Comparison of ENCODE assay signal across 28 mouse cellular contexts in the genomic region with DNA sequence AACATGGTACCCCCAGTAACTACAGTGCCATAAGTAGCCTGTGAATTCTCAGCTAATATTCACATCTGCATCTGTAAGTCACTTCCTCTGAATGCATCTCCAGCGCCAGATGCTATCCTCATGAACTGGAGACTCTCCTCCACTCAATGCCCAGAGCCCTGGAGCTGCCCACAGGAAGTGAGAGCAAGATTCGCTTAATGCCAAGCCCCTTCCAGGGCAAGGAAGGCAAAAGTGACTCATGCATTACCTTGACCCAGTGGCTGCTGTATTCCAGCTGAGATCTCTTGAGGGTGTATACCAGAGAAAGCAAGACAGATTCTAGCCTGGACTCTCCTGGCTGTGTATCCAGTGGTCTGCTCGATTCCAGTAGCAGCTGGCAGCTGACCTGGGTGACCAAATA. TPM values are rescaled to one million over a fixed set of nuclear protein-coding genes. Genes with fewer than 3 reads are reported as not detected.
A peak's percentile ranks its signal among the peaks of the same experiment; 100 is the strongest.
DNase-seq lines count a peak whose midpoint lies in the region; ATAC-seq lines count a peak whose summit lies in the region.
"Had no signal": no experiment of that assay in that cellular context is flagged by ENCODE, and none has a peak within 500 bp of the region (broad histone marks: within the 10 kb centered on the region; RNA-seq: fewer than 3 reads in every experiment).

No protein-coding gene starts in this region.

- H3K36me3 ChIP-seq in midbrain, embryonic 11.5 days (ENCODE audit: control insufficient read depth, insufficient read depth, low read length) = no peaks in the 10 kb centered on the region
- H3K36me3 ChIP-seq in midbrain, embryonic 16.5 days (ENCODE audit: control insufficient read depth, insufficient read depth, low read length) = no peaks in the 10 kb centered on the region
- H3K36me3 ChIP-seq: embryonic facial prominence, embryonic 10.5 days; embryonic facial prominence, embryonic 15.5 days; forebrain, embryonic 12.5 days; heart, embryonic 15.5 days; kidney, embryonic 15.5 days; limb, embryonic 13.5 days; neural tube, embryonic 13.5 days had no signal

- peak; percentile 57 for DNase-seq in adrenal gland, adult 2 months
- no peak for DNase-seq in adrenal gland, postnatal 14 days
- DNase-seq in midbrain, embryonic 11.5 days (ENCODE audit: low spot score, missing footprints) = peak; percentile 47
- DNase-seq in MN1 (ENCODE audit: low spot score) = peak; percentile 49
- no peak for DNase-seq in cerebellum, adult 11 months
- no peak for DNase-seq in thymus, postnatal 0 days (ENCODE audit: low spot score)
- DNase-seq: B cell, adult 2 months; cerebellum, adult 18-20 months; cerebellum, postnatal 10 days; gastrocnemius, postnatal 10 days; kidney, adult 18-20 months; kidney, postnatal 25 days; lung, adult 18-20 months; lung, postnatal 10 days; right cerebral cortex, postnatal 4 days; thymus, adult 2 months had no signal

- 87% methylated on average over 3 of the region's 3 CpGs for WGBS in midbrain, embryonic 11.5 days
- WGBS in midbrain, embryonic 16.5 days = 92% methylated on average over 3 of the region's 3 CpGs

- ATAC-seq in midbrain, embryonic 11.5 days (ENCODE audit: low FRiP score) = no peak
- no peak for ATAC-seq in midbrain, embryonic 16.5 days
- ATAC-seq in megakaryocyte progenitor cell, adult 5-6 weeks (replicated peaks; ENCODE audit: poor library complexity) = peak; percentile 31; the same call in 1 of the 2 replicates
- ATAC-seq: hindbrain, embryonic 16.5 days had no signal

- H3K9me3 ChIP-seq in midbrain, embryonic 11.5 days (ENCODE audit: control insufficient read depth, low read length) = no peaks in the 10 kb centered on the region
- H3K9me3 ChIP-seq in midbrain, embryonic 16.5 days (replicated peaks; ENCODE audit: control insufficient read depth, low read length, poor library complexity, severe bottlenecking) = no peaks in the 10 kb centered on the region
- H3K9me3 ChIP-seq: embryonic facial prominence, embryonic 10.5 days; embryonic facial prominence, embryonic 15.5 days; forebrain, embryonic 12.5 days; heart, embryonic 15.5 days; kidney, embryonic 15.5 days; limb, embryonic 13.5 days; neural tube, embryonic 13.5 days had no signal

- no peaks in the 10 kb centered on the region for H3K4me1 ChIP-seq in midbrain, embryonic 11.5 days (ENCODE audit: control insufficient read depth, insufficient read depth, low read length)
- no peaks in the 10 kb centered on the region for H3K4me1 ChIP-seq in midbrain, embryonic 16.5 days (ENCODE audit: control insufficient read depth, insufficient read depth, low read length)
- H3K4me1 ChIP-seq: kidney, embryonic 15.5 days; limb, embryonic 13.5 days had no signal

- H3K4me2 ChIP-seq in midbrain, embryonic 11.5 days = no peak overlapping the region
- no peak overlapping the region for H3K4me2 ChIP-seq in midbrain, embryonic 16.5 days (ENCODE audit: low read length)
- H3K4me2 ChIP-seq: embryonic facial prominence, embryonic 15.5 days; forebrain, embryonic 12.5 days; heart, embryonic 15.5 days; kidney, embryonic 15.5 days; limb, embryonic 13.5 days; liver, embryonic 11.5 days; neural tube, embryonic 13.5 days had no signal

- no peaks in the 10 kb centered on the region for H3K27me3 ChIP-seq in midbrain, embryonic 11.5 days (ENCODE audit: control insufficient read depth, insufficient read depth, low read length)
- H3K27me3 ChIP-seq in midbrain, embryonic 16.5 days (ENCODE audit: control insufficient read depth, insufficient read depth, low read depth, low read length) = no peaks in the 10 kb centered on the region
- H3K27me3 ChIP-seq: embryonic facial prominence, embryonic 15.5 days; forebrain, embryonic 12.5 days; heart, embryonic 15.5 days; kidney, embryonic 15.5 days; limb, embryonic 13.5 days; neural tube, embryonic 13.5 days had no signal

- H3K4me3 ChIP-seq in midbrain, embryonic 11.5 days (ENCODE audit: low read depth, low read length) = no peak overlapping the region
- no peak overlapping the region for H3K4me3 ChIP-seq in midbrain, embryonic 16.5 days (ENCODE audit: low read depth, low read length)
- H3K4me3 ChIP-seq: embryonic facial prominence, embryonic 10.5 days; embryonic facial prominence, embryonic 15.5 days; forebrain, embryonic 12.5 days; heart, embryonic 15.5 days; kidney, embryonic 15.5 days; layer of hippocampus, adult 2 months; limb, embryonic 13.5 days; neural tube, embryonic 13.5 days had no signal

- H3K27ac ChIP-seq in midbrain, embryonic 11.5 days (ENCODE audit: low read depth, low read length) = no peak overlapping the region
- no peak overlapping the region for H3K27ac ChIP-seq in midbrain, embryonic 16.5 days (ENCODE audit: low read length)
- H3K27ac ChIP-seq: embryonic facial prominence, embryonic 10.5 days; embryonic facial prominence, embryonic 15.5 days; forebrain, embryonic 12.5 days; heart, embryonic 15.5 days; kidney, embryonic 15.5 days; layer of hippocampus, adult 2 months; limb, embryonic 13.5 days; neural tube, embryonic 13.5 days had no signal

- H3K9ac ChIP-seq in midbrain, embryonic 11.5 days (ENCODE audit: low read length) = no peak overlapping the region
- no peak overlapping the region for H3K9ac ChIP-seq in midbrain, embryonic 16.5 days (ENCODE audit: low read depth, low read length)
- H3K9ac ChIP-seq: embryonic facial prominence, embryonic 15.5 days; forebrain, embryonic 12.5 days; heart, embryonic 15.5 days; kidney, embryonic 15.5 days; limb, embryonic 13.5 days; neural tube, embryonic 13.5 days had no signal

RNA-seq across cellular contexts. Expression of a gene that starts 16.2 kb away (rescaled TPM):
- 10 to 100 TPM; 24.9 to 39.7 TPM for total RNA-seq in adrenal gland, adult 2 months (2021)
- polyA plus RNA-seq in adrenal gland, adult 2 months (2012; rRNA removed) = 4.2 and 4.5 TPM in 2 replicates
- total RNA-seq in adrenal gland, postnatal 14 days (2021) = 36.6 and 36.7 TPM in 2 replicates
- polyA plus RNA-seq in midbrain, embryonic 11.5 days (2014; fragmentation: Nextera tagmentation; extraction: Ambion mirVana) = 7.6 and 8.3 TPM in 2 replicates
- 11.8 and 13.4 TPM in 2 replicates for polyA plus RNA-seq in midbrain, embryonic 16.5 days (2015; fragmentation: Nextera tagmentation; extraction: Ambion mirVana)
- 33.6 and 40.5 TPM in 2 replicates for total RNA-seq in megakaryocyte progenitor cell, adult 5-6 weeks (2015)
- 30.7 and 34.7 TPM in 2 replicates for total RNA-seq in megakaryocyte progenitor cell, adult 5-6 weeks (2017)
- polyA plus RNA-seq in thymus, postnatal 0 days (2015; fragmentation: Nextera tagmentation; extraction: Ambion mirVana) = 3.1 and 3.5 TPM in 2 replicates

Comparison
In these comparisons a context has a peak if more than half of its experiments do, and no peak if none do; other contexts are left out.
1. DNase-seq: peak in adrenal gland, adult 2 months (single experiment), midbrain, embryonic 11.5 days (single experiment) and MN1 (single experiment); none in adrenal gland, postnatal 14 days (single experiment), cerebellum, adult 11 months (single experiment) and thymus, postnatal 0 days (single experiment).